Mouse (Mus musculus) left cerebral cortex, adult 8-10 months (tissue): Measurements from ENCODE around the gene 4933428G20Rik. TPM values are rescaled to one million over a fixed set of nuclear protein-coding genes. Genes with fewer than 3 reads are reported as not detected.

ENCODE experiments used
- DNase-seq, 2 experiments: peaks; one replicate each; pipeline ENCODE4 v3.0.0; 2022; ENCODE audit warnings: low spot score in 2 of 2
- total RNA-seq, 4 experiments: library from RNA; stranded (reverse); gene quantifications; 2 replicates each; pipeline ENCODE4 v1.2.4; 2022

The 4933428G20Rik gene
- not detected for total RNA-seq

DNA sequence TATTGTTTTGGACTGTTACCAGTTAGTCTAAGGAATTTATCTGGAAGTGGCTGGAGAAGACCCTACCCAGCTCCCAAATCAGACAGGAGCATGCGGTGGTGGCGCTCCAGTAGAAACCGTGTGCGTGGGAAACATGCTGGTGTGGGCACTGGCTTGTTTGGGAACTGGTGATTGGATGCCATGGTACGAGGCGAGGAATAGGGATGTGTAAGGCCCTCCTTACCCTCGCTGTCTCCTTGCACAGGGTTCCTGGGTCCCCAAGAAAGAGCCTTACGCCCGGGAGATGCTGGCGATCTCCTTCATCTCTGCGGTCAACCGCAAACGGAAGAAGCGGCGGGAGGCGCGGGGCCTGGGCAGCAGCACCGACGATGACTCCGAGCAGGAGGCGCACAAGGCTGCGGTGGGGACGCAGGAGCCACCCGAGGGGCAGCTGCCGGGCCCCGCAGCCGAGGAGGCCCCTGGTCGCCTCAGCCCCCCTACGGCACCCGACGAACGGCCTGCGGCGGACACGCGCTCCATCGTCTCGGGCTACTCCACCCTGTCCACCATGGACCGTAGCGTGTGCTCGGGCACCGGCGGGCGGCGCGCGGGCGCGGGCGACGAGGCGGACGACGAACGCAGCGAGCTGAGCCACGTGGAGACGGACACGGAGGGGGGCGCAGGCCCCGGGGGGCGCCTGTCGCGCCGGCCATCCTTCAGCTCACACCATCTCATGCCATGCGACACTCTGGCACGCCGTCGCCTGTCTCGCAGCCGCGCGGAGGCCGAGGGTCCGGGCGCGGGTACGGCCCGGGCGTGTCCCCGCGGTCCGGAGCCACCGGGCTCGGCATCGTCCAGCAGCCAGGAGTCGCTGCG is at the start of gene 4933428G20Rik:
TSS of gene 4933428G20Rik (minus strand) at position 476 of the 855 bp plus-strand sequence.
- DNase-seq: no peak

GRCm38 (mm10) chr11:97548757-97549156 is 48.6 kb upstream of the 4933428G20Rik start:
- no peak for DNase-seq

- no peak for DNase-seq
These were observed 48.0 kb upstream of the 4933428G20Rik start for GRCm38 (mm10) chr11:97547957-97548706.

- DNase-seq: no peak
These were observed 46.8 kb upstream of the 4933428G20Rik start for GRCm38 (mm10) chr11:97546804-97547411.

GRCm38 (mm10) chr11:97545808-97546560 is 45.8 kb upstream of the 4933428G20Rik start:
- no peak for DNase-seq

DNA sequence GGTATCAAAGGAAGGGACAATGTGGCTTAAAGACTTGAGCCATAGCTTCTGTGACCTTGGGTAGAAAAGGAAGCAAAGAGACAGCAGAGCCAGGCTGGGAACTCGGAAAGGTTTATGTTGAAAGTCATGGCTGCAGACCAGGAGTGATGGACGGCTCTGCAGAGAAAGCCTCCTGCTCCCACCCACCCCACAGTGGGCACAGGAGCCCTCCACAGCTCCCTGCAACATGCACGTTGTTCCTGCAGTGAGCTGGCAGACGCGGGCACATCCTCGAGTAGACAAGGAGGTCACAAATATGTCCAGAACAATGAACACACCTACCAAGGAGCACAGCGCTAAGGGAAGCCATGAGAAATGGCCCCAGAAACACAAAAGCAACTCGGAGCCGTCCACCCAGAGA is 43.7 kb upstream of the 4933428G20Rik start:
- DNase-seq: no peak

DNA sequence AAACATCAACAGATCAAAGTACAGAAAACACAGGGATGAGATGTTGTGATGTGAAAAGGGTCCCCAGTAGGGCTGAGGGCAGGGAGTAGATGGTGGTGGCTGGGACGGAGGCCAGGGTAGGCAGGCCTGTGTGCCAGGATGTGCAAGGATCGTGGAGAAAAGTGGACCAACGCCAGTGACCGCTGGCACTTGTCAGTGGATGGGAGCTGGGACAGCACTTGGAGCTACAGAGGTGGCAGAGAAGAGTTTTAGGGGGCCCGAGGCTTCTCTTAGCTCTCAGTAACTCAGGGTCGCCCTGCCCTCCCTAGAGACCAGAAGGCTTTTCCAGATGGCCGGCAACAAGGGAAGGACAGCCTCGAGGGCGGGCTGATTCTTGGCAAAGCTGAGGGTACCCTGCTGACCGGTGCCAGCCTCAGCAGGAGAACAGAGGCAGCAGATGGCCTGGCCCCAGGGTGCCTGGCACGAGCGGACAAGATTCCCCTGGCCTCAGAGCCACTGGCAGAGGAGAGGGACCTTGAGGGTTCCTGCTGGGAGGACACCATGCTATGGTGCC is 43.1 kb upstream of the 4933428G20Rik start:
- DNase-seq: peak in 1 of 2 experiments; percentile 68

- no peak for DNase-seq
These were observed 42.3 kb upstream of the 4933428G20Rik start for GRCm38 (mm10) chr11:97542171-97543150.

- DNase-seq: no peak
These were observed 40.5 kb upstream of the 4933428G20Rik start for GRCm38 (mm10) chr11:97540604-97541003.

DNA sequence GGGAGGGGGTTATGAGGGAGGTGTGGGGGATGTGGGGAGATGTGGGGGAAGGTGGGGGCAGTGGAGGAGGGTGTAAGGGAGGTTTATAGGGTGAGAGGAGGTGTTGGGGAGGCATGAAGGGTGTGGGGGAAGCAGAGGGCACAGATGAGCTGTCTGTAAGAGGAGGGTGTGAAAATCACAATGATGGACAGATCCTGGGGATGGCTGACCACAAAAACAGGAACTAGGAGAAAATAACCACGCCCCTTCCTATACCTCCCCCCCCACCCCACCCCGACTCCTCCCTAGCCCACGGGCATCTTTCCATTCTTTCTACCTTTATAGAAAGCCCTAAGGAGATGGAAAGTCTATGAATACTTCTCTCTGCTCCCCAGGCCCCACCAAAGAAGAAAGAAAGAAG is 40.0 kb upstream of the 4933428G20Rik start:
- DNase-seq: no peak

DNA sequence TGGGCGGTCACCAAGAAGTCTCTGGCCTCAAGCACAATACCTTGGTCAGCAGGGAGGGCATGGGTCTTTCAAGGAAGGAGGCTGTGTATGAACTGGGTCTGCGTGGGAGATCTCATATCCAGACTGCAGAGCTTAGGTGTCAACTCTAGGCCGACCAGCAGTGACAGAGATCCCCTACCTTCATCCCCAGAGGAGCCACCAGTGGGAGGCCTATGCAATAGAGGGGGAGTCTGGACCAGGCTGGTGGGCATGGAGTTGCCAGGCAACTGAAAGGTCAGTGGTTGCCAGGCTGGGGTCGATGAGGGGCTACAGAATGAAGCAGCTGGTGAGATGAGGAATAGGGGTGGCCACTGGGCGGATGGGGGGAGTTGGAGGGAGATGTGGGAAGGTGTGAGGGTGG is 39.5 kb upstream of the 4933428G20Rik start:
- no peak for DNase-seq

DNA sequence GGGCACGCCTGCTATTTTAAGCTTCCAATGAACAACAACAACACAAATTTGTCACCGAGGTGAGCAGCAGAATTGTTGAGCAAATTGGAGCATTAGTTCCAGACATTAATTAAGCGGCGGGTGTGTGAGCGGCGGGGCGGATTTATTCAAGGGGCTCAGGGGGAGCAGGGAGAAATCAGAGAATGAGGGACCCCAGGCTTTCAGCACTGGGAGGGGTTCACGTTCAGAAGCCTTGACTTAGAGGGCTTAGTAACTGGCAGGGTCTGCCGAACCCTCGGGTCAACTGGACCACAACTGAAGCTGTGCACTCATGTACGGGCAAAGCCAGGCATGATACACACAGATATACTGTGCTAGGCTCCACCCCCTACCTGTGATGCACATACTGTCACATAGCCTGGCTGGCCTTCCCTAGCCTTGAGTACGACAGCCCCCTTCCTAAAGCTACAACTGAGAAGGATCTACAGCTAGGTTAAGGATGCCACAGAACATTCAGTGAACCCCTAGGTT is 37.5 kb upstream of the 4933428G20Rik start:
- DNase-seq: no peak

DNA sequence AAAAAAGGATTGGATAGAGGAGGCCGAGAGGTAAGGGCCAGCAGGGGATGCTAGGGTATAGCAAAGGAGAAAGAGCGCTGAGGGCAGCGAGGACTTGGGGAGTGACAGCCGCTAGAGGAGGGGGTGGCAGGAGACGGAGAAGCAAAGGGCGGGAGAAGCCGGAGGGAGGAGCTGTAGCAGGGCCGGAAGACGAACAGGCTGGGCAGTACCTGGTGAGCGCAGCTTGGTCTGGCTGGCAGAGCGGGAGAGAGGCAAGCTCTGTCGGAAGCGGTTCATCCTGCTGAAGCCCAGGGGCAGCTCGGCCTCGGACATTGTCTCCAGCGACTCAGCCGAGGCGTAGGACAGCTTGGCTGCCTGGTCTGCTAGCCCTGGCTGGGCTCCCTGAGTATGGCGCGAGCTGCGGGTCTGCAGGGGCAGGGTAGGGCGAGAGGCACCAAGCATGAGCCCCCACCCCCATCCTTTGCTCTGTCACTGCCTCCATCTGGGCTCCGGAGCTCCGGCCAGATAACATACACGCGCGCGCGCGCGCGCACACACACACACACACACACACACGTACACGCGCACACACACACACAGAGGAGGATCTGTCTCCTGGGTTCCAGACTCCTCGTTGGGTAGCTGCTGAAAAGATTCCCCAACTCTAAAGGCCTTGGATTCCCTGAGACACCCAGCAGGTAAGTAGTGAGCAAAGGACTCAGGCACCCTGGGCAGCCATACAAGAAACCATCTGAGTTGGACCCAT is 36.9 kb upstream of the 4933428G20Rik start:
- no peak for DNase-seq

GRCm38 (mm10) chr11:97536083-97536747 is 36.1 kb upstream of the 4933428G20Rik start:
- no peak for DNase-seq

- no peak for DNase-seq
These were observed 35.5 kb upstream of the 4933428G20Rik start for GRCm38 (mm10) chr11:97535660-97536059.

- no peak for DNase-seq
These were observed 35.1 kb upstream of the 4933428G20Rik start for GRCm38 (mm10) chr11:97535308-97535630.

GRCm38 (mm10) chr11:97534442-97535307 is 34.5 kb upstream of the 4933428G20Rik start:
- DNase-seq: peak; percentile 55 to 75
